In the genomic region with DNA sequence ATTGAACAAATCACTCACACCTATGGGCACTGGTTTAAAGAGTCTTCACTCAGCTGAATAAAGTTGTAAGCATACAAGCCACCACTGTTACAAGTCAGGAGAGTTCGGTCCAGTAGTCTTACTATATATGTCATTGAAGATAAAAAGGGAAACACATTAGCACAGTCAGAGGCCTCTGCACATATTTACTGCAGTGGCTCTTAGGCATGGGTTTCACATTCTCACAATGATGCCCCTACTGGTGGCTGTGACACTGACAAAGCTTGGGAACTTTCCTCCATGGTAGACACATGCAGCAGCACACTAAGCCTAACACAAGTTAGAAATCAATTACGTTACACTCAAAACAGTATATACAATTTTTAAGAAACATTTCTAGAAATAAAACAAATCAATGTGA, we compare ENCODE assay signal across 11 mouse cellular contexts. TPM values are rescaled to one million over a fixed set of nuclear protein-coding genes. Genes with fewer than 3 reads are reported as not detected.
DNase-seq lines count a peak whose midpoint lies in the region; ATAC-seq and TF ChIP-seq lines count a peak whose summit lies in the region.
"Had no signal": no experiment of that assay in that cellular context is flagged by ENCODE, and none has a peak within 500 bp of the region (broad histone marks: within the 10 kb centered on the region; RNA-seq: fewer than 3 reads in every experiment).

No protein-coding gene starts in this region.

- POLR2A ChIA-PET in Patski (lab: Charles Lee) = no interaction called here

- CTCF ChIA-PET in Patski (lab: Charles Lee) = interaction anchor here (1.1 to 1.7 kb wide), 3 partner anchors 12 to 31 kb away, joined by 3 to 5 read pairs (median 3); no protein-coding TSS in a partner anchor

- no peaks in the 10 kb centered on the region for H3K4me1 ChIP-seq in kidney, adult 2 months (ENCODE audit: control insufficient read depth, insufficient read depth, low read length)
- H3K4me1 ChIP-seq in kidney, embryonic 14.5 days (ENCODE audit: control insufficient read depth, insufficient read depth, low read length) = no peaks in the 10 kb centered on the region
- H3K4me1 ChIP-seq in midbrain, postnatal 0 days (ENCODE audit: insufficient read depth, low read length) = no peaks in the 10 kb centered on the region
- H3K4me1 ChIP-seq in midbrain, embryonic 13.5 days (replicated peaks) = 0 out of 2 replicates have a peak, but pooled peaks cover under 1% of the 10 kb centered on the region
- H3K4me1 ChIP-seq: hindbrain, embryonic 12.5 days had no signal

- no peak overlapping the region for H3K4me2 ChIP-seq in kidney, embryonic 14.5 days (replicated peaks; ENCODE audit: low read depth, low read length)
- H3K4me2 ChIP-seq in midbrain, postnatal 0 days (ENCODE audit: low read depth, low read length, poor library complexity, severe bottlenecking) = no peak overlapping the region
- no peak overlapping the region for H3K4me2 ChIP-seq in midbrain, embryonic 13.5 days (replicated peaks)
- H3K4me2 ChIP-seq: hindbrain, embryonic 12.5 days; kidney, embryonic 15.5 days had no signal

- no peak for TF ChIP-seq POLR2A in kidney, adult 2 months (IDR thresholded peaks at IDR 0.05; ENCODE audit: low read depth, low read length)

- peak; percentile 15 for DNase-seq in kidney, adult 2 months
- DNase-seq in midbrain, postnatal 0 days (ENCODE audit: low spot score) = no peak
- DNase-seq in Patski (ENCODE audit: low read depth, low spot score) = no peak
- no peak for DNase-seq in right cerebral cortex, postnatal 4 days

- ATAC-seq in kidney, embryonic 14.5 days (ENCODE audit: low FRiP score, low TSS enrichment) = no peak
- no peak for ATAC-seq in midbrain, postnatal 0 days (ENCODE audit: low FRiP score)
- ATAC-seq in midbrain, embryonic 13.5 days = no peak
- no peak for ATAC-seq in Patski
- peak; percentile 81 for ATAC-seq in megakaryocyte-erythroid progenitor cell, adult 5-6 weeks (replicated peaks; ENCODE audit: low FRiP score, low TSS enrichment, poor library complexity, severe bottlenecking)
- no peak for ATAC-seq in erythroid progenitor cell, adult 5-6 weeks (replicated peaks; ENCODE audit: low FRiP score, poor library complexity, severe bottlenecking)

- no peaks in the 10 kb centered on the region for H3K9me3 ChIP-seq in kidney, embryonic 14.5 days (ENCODE audit: control insufficient read depth, low read length)
- no peaks in the 10 kb centered on the region for H3K9me3 ChIP-seq in midbrain, postnatal 0 days (ENCODE audit: low read length)
- H3K9me3 ChIP-seq in midbrain, embryonic 13.5 days = no peaks in the 10 kb centered on the region
- H3K9me3 ChIP-seq: G1E; hindbrain, embryonic 12.5 days; kidney, embryonic 15.5 days had no signal

- TF ChIP-seq CTCF in kidney, adult 2 months (conservative IDR thresholded peaks at IDR 0.05; ENCODE audit: insufficient read depth, insufficient read length, low read depth, low read length) = peak; percentile 34
- peak; percentile 49 for TF ChIP-seq CTCF in midbrain, postnatal 0 days (IDR thresholded peaks at IDR 0.05)
- peak; percentile 56 for TF ChIP-seq CTCF in Patski (IDR thresholded peaks at IDR 0.05)

- no peak overlapping the region for H3K9ac ChIP-seq in kidney, embryonic 14.5 days (ENCODE audit: low read depth, low read length)
- no peak overlapping the region for H3K9ac ChIP-seq in midbrain, postnatal 0 days (replicated peaks; ENCODE audit: low read length, poor library complexity, severe bottlenecking)
- H3K9ac ChIP-seq in midbrain, embryonic 13.5 days (replicated peaks) = no peak overlapping the region
- H3K9ac ChIP-seq: hindbrain, embryonic 12.5 days; kidney, embryonic 15.5 days had no signal

- no peak overlapping the region for H3K4me3 ChIP-seq in kidney, adult 2 months (ENCODE audit: insufficient read depth, low read depth, low read length)
- no peak overlapping the region for H3K4me3 ChIP-seq in kidney, embryonic 14.5 days (ENCODE audit: low read length)
- no peak overlapping the region for H3K4me3 ChIP-seq in midbrain, postnatal 0 days (ENCODE audit: low read depth, low read length)
- H3K4me3 ChIP-seq in midbrain, embryonic 13.5 days (replicated peaks) = no peak overlapping the region
- H3K4me3 ChIP-seq: hindbrain, embryonic 12.5 days; kidney, embryonic 15.5 days had no signal

- H3K27me3 ChIP-seq in kidney, adult 2 months (replicated peaks; ENCODE audit: control insufficient read depth, insufficient read depth, low read length) = no peaks in the 10 kb centered on the region
- H3K27me3 ChIP-seq in kidney, embryonic 14.5 days (ENCODE audit: control insufficient read depth, insufficient read depth, low read length) = no peaks in the 10 kb centered on the region
- H3K27me3 ChIP-seq in midbrain, postnatal 0 days (ENCODE audit: insufficient read depth, low read length) = no peaks in the 10 kb centered on the region
- no peaks in the 10 kb centered on the region for H3K27me3 ChIP-seq in midbrain, embryonic 13.5 days
- no peaks in the 10 kb centered on the region for H3K27me3 ChIP-seq in Patski
- H3K27me3 ChIP-seq: hindbrain, embryonic 12.5 days; kidney, embryonic 15.5 days had no signal

- in situ Hi-C loops in Patski (cut with MboI; ENCODE audit: low pct_unique_long_range_greater_than_20kb) = no loop called here

- 94% methylated on average over 2 of the region's 2 CpGs for WGBS in kidney, adult 2 months
- 95% methylated on average over 2 of the region's 2 CpGs for WGBS in kidney, embryonic 14.5 days
- WGBS in midbrain, postnatal 0 days = 92% methylated on average over 2 of the region's 2 CpGs
- WGBS in midbrain, embryonic 13.5 days = 91% methylated on average over 2 of the region's 2 CpGs

- H3K27ac ChIP-seq in kidney, adult 2 months (ENCODE audit: insufficient read depth, low read depth, low read length) = no peak overlapping the region
- no peak overlapping the region for H3K27ac ChIP-seq in kidney, embryonic 14.5 days (ENCODE audit: low read depth, low read length)
- no peak overlapping the region for H3K27ac ChIP-seq in midbrain, postnatal 0 days (ENCODE audit: low read depth, low read length)
- no peak overlapping the region for H3K27ac ChIP-seq in midbrain, embryonic 13.5 days
- H3K27ac ChIP-seq: hindbrain, embryonic 12.5 days; kidney, embryonic 15.5 days had no signal

- H3K36me3 ChIP-seq in kidney, adult 2 months (ENCODE audit: control insufficient read depth, insufficient read depth, low read length) = no peaks in the 10 kb centered on the region
- no peaks in the 10 kb centered on the region for H3K36me3 ChIP-seq in kidney, embryonic 14.5 days (ENCODE audit: control insufficient read depth, insufficient read depth, low read length)
- no peaks in the 10 kb centered on the region for H3K36me3 ChIP-seq in midbrain, postnatal 0 days (ENCODE audit: insufficient read depth, low read length)
- H3K36me3 ChIP-seq in midbrain, embryonic 13.5 days = peaks cover 3% of the 10 kb centered on the region; the same call in 1 of the 2 replicates

RNA-seq across cellular contexts. Expression of a gene that starts 5.5 kb away (rescaled TPM):
- polyA plus RNA-seq in kidney, adult 2 months (2012; rRNA removed) = 32.7 and 33.3 TPM in 2 replicates
- 43.4 and 80.2 TPM in 2 replicates for polyA plus RNA-seq in kidney, embryonic 14.5 days (2014; fragmentation: Nextera tagmentation; extraction: Ambion mirVana)
- 12.8 and 17.9 TPM in 2 replicates for total RNA-seq in midbrain, postnatal 0 days (2014; rRNA removed)
- 12.2 and 13.5 TPM in 2 replicates for polyA plus RNA-seq in midbrain, postnatal 0 days (2015; fragmentation: Nextera tagmentation; extraction: Ambion mirVana)
- polyA plus RNA-seq in midbrain, embryonic 13.5 days (2015; fragmentation: Nextera tagmentation; extraction: Ambion mirVana) = 24.2 and 25.4 TPM in 2 replicates
- polyA plus RNA-seq in Patski (2021) = 27.9 TPM
- total RNA-seq in megakaryocyte-erythroid progenitor cell, adult 5-6 weeks (2014; fragmentation: Nextera tagmentation) = 10.0 and 12.1 TPM in 2 replicates
- 4.9 and 5.5 TPM in 2 replicates for total RNA-seq in megakaryocyte-erythroid progenitor cell, adult 5-6 weeks (2017)
- total RNA-seq in erythroid progenitor cell, adult 5-6 weeks (2015; ENCODE audit: low replicate concordance) = not detected in 2 replicates
- 0.39 and 0.68 TPM in 2 replicates for total RNA-seq in erythroid progenitor cell, adult 5-6 weeks (2017; ENCODE audit: low replicate concordance)
